Comparison of ENCODE assay signal across 14 mouse cellular contexts in genomic region chr13:9938798-9939485, GRCm38 (mm10).
DNase-seq lines count a peak whose midpoint lies in the region; ATAC-seq lines count a peak whose summit lies in the region.
"Had no signal": no experiment of that assay in that cellular context is flagged by ENCODE, and none has a peak within 500 bp of the region (broad histone marks: within the 10 kb centered on the region; RNA-seq: fewer than 3 reads in every experiment).

No protein-coding gene starts in this region.

- H3K4me2 ChIP-seq in kidney, embryonic 15.5 days, result no peak overlapping the region
- no peak overlapping the region for H3K4me2 ChIP-seq in forebrain, embryonic 16.5 days (ENCODE audit: low read length)
- H3K4me2 ChIP-seq: intestine, embryonic 15.5 days; stomach, embryonic 15.5 days had no signal

- H3K36me3 ChIP-seq in kidney, embryonic 15.5 days, result no peaks in the 10 kb centered on the region
- H3K36me3 ChIP-seq in forebrain, embryonic 16.5 days (ENCODE audit: control insufficient read depth, insufficient read depth), result no peaks in the 10 kb centered on the region
- H3K36me3 ChIP-seq: intestine, embryonic 15.5 days; stomach, embryonic 15.5 days had no signal

- H3K9me3 ChIP-seq in kidney, embryonic 15.5 days (replicated peaks), result no peaks in the 10 kb centered on the region
- no peaks in the 10 kb centered on the region for H3K9me3 ChIP-seq in forebrain, embryonic 16.5 days (ENCODE audit: control insufficient read depth, low read length)
- H3K9me3 ChIP-seq: intestine, embryonic 15.5 days; stomach, embryonic 15.5 days had no signal

- WGBS in kidney, embryonic 15.5 days, result 60% methylated on average over 3 of the region's 3 CpGs
- WGBS in forebrain, embryonic 16.5 days, result 53% methylated on average over 3 of the region's 3 CpGs

- ATAC-seq in kidney, embryonic 15.5 days (replicated peaks; ENCODE audit: low FRiP score), result peak; percentile 52; the same call in 1 of the 2 replicates
- no peak for ATAC-seq in forebrain, embryonic 16.5 days
- ATAC-seq: CD4-positive, CD25-positive, alpha-beta regulatory T cell, adult 4 months; intestine, embryonic 15.5 days had no signal

- no peak overlapping the region for H3K4me3 ChIP-seq in kidney, embryonic 15.5 days (replicated peaks)
- no peak overlapping the region for H3K4me3 ChIP-seq in forebrain, embryonic 16.5 days (replicated peaks; ENCODE audit: low read length)
- H3K4me3 ChIP-seq: intestine, embryonic 15.5 days; stomach, embryonic 15.5 days had no signal

- no peaks in the 10 kb centered on the region for H3K4me1 ChIP-seq in kidney, embryonic 15.5 days
- H3K4me1 ChIP-seq in forebrain, embryonic 16.5 days (replicated peaks; ENCODE audit: control insufficient read depth, insufficient read depth, low read length), result no peaks in the 10 kb centered on the region
- H3K4me1 ChIP-seq: intestine, embryonic 15.5 days; stomach, embryonic 15.5 days had no signal

- H3K9ac ChIP-seq in kidney, embryonic 15.5 days, result no peak overlapping the region
- no peak overlapping the region for H3K9ac ChIP-seq in forebrain, embryonic 16.5 days (replicated peaks; ENCODE audit: low read depth, low read length)
- H3K9ac ChIP-seq: intestine, embryonic 15.5 days; stomach, embryonic 15.5 days had no signal

- intact Hi-C loops in heart, postnatal 10 days (cut with DNase I), result no loop called here

- no peaks in the 10 kb centered on the region for H3K27me3 ChIP-seq in kidney, embryonic 15.5 days
- no peaks in the 10 kb centered on the region for H3K27me3 ChIP-seq in forebrain, embryonic 16.5 days (replicated peaks; ENCODE audit: control insufficient read depth, insufficient read depth, low read length)
- H3K27me3 ChIP-seq: intestine, embryonic 15.5 days; stomach, embryonic 15.5 days had no signal

- no peak for DNase-seq in kidney, postnatal 36 days
- peak; percentile 67 for DNase-seq in ZHBTc4 (ENCODE audit: low read depth, low spot score)
- peak; percentile 16 to 17 for DNase-seq in heart, postnatal 10 days
- DNase-seq in lung, postnatal 36 days, result peak; percentile 81
- DNase-seq in layer of hippocampus, adult 11-12 months (ENCODE audit: low spot score), result no peak
- no peak for DNase-seq in layer of hippocampus, postnatal 10 days (ENCODE audit: low spot score in 2 of 2)
- DNase-seq: cerebellum, adult 9-11 months; layer of hippocampus, postnatal 36 days; right cerebral cortex, postnatal 4 days had no signal

- H3K27ac ChIP-seq in kidney, embryonic 15.5 days, result no peak overlapping the region
- H3K27ac ChIP-seq in forebrain, embryonic 16.5 days (ENCODE audit: low read length), result no peak overlapping the region
- H3K27ac ChIP-seq: intestine, embryonic 15.5 days; stomach, embryonic 15.5 days had no signal

Comparison
In these comparisons a context has a peak if more than half of its experiments do, and no peak if none do; other contexts are left out.
1. DNase-seq: peak in ZHBTc4 (single experiment), heart, postnatal 10 days (2 of 2) and lung, postnatal 36 days (single experiment); none in kidney, postnatal 36 days (0 of 2), layer of hippocampus, adult 11-12 months (single experiment) and layer of hippocampus, postnatal 10 days (0 of 2).